Mouse (Mus musculus): ENCODE measurements around the gene Bahcc1. TPM values are rescaled to one million over a fixed set of nuclear protein-coding genes. Genes with fewer than 3 reads are reported as not detected.
A peak's percentile ranks its signal among the peaks of the same experiment; 100 is the strongest.

Bahcc1 gene
- total RNA-seq, 2 experiments from 2014 or later: 5.4 to 17.2 TPM

DNA sequence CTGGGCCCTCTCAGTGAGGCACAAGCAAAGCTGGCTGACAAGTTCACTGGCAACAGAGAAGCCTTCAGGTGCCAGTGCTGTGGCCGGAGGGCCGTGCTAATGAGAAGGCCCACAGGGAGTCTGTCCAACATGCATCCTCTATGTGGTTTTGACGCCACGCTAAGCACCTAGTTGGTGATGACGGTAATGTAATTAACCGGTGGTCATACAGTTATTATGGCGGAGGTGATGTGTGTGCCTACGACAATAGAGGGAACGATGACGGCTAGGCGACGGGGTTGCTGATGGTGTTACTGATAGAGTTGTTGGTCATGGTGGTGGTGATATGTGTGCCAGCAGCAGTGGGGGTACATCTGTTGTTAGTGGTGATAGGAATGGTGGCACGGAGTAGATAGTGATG lies 25.2 kb downstream of the Bahcc1 start:
- ATAC-seq (replicated peaks; ENCODE audit: poor library complexity): no peak

DNA sequence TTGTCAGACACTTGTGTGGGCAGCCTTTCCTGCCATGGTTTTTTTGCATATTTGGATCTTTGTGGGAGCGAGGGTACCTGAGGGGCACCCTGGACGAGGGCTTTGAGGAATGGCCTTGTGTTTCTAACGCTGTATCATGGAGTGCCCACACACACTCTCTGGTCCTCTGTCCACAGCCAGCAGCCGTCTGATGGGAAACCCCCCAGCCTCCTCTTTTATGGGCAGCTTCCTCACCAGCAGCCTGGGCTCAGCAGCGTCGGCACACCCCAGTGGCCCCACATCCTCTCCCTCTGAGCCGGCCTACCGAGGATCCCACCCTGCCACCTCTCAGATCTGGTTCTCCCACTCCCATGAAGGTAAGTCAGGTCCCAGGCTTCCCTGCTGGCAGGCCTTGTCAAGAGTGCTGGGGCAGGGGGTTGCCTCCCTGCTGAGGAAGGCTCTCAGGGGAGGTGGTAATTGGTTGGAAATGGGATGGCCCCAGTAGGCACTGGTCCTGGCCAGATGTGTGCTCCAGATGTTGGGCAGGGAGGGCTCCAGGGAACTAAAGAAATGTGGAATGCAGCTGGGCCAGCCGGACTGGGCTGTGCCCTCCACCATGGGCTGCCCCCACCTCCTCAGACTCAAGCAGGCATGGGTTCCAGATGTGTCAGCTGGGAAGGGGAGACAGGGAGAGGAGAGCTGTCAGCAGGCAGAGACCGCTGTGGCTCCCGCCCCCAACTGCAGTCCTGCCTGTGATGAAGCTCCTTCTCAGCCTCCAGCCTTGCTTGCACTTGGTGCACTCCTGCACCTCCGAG lies 26.3 kb downstream of the Bahcc1 start:
- no peak for ATAC-seq (replicated peaks; ENCODE audit: poor library complexity)

DNA sequence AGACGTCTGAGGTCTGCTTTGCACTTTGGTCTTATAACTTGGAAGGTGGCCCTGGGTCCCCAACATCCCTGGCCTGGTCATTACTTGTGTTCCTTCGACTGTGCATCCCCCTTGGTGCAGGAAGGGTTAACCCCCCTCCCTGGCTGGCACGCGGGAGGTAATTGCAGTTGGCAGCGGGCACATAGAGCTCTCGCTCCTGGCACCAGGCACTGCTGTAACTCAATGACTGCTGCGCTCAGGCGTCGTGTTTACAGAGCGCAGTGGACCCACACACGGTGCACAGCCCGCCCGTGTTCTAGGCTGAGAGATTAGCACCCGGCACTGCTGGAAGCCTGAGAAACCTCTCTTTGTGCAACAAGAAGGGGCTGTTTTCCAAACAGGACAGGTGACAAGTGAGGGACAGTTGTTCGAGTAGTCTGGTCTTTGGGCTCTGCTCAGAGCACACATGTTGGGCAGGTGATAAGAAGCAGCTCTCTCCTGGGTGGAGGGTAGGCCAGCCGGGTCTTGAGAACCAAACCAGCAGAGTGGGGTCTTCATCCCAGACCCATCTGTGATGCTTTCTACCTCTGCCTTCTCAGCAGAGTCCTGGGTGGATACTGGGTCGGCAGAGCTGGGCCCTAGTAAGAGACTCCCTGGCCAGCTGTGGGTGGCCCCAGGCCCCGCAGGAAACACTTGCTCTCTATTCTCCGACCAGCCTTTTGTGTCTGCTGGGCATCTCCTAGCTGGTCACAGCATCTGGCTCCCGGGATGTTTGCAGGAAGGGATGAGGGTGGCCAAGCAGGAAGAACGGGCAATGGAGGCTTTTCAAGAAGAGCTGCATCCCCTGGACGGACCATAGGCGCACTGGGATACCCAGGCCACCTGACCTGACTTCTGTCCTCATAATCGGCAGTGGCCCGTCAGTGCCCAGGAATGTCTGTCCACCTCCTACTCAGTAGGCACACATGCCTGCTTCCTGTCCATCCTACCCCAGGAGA lies 27.3 kb downstream of the Bahcc1 start:
- no peak for ATAC-seq (replicated peaks; ENCODE audit: poor library complexity)

DNA sequence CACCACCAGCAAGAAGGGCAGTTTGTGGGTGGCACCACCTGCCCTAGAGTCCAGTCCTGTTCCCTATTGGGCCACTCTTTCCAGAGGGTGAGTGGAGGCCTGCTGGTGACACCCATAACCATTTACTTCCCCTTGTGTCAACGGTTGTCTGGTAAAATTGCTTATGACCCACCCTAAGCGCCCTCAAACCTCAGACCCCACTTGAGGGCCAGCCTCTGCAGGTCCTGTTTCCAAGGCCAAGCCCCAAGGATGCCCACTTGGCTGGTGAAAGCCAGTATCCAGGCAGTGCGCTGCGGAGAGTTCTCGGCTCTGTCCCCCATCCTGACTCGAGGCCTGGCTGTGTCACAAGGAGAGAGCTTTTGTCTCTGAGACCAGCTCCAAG lies 28.0 kb downstream of the Bahcc1 start:
- peak; percentile 18; the same call in 1 of the 2 replicates for ATAC-seq (replicated peaks; ENCODE audit: poor library complexity)

DNA sequence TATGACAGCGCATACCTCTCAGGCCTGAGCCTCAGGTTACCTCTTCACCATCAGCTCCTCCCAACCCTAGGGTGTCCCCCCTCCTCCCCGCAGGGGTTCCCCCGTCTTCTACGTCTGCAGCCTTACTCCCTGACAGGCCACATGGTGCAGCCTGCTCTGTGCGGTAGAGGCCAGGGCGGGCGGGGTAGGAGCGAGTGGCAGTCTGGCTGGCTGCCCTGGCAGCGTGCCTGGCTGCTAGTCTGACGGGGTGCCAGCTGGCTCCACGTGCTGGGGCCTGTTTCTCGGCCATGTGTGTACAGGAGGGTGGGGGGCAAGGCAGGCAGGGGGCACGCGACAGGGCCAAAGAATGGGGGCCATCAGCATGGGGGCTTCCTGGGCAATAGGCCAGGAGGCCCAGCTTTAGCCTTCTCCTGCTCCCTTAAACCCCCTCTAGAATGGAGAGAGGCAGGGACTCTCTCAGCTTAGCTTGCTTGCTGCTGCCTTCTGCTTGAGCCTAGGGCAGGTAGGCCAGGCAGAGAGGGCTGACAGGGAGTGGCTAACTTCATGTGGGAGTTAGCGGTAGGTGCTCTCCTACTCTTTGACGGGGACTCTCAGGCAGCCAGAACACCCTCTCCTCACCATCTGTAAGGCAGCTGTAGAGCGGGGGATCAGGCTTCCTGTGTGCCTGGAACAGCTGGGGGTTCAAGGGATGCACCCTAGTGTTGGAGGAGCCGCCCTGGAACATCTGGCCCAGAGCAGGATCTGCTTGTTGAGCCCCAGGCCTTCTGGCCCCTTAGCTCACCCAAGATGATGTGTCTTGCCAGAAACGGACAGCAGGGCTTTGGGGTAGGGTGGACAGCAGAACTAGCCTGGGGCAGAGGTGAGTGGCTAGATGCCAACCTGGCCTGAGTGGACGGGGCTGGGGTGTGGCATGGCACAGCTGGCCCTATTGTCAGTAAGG lies 28.9 kb downstream of the Bahcc1 start:
- peak; percentile 60 for ATAC-seq (replicated peaks; ENCODE audit: poor library complexity)

DNA sequence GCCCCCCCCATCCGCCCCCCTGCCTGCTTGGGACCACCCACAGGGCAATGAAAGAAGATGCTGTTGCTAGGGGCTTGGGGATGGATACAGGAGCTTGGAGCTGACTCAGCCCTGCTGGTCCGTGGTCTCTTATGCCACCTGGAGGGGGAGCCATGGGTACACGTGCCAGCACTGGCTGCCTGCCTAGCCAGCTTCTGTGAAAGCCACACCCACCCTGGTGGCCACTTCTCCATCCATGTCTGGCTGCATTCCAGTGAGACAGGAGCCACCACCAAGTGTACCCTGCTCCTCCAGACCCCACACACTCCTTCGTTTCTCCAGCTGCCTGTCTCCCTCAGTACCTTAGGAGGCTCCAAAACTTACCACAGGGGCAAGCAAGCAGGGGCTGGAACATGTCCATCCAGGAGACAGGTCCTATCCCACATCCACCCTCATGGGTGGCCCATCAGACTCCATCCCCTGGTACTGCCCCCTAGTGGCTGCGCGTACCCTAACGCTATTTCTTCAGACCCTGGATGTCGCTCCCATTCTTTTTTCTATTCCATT lies 29.7 kb downstream of the Bahcc1 start:
- ATAC-seq (replicated peaks; ENCODE audit: poor library complexity): peak; percentile 66

DNA sequence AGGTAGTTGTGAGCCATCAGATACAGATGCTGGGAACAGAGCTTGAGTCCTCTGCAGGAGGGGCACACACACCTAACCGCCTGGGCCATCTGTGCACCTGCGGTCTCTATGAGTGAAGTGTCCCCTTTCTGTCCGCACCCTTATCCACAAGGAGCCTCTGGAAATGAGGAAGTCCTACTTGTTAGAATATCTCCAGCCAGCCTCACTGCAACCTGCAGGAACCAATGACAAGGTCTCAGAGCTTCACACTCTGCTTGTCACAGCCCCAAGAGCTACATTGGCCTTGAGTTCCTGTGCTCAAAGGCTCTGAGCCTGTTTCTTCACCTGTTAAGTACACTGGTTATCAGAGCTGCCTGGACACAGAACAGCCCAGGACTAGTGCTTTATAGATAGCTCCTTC lies 30.4 kb downstream of the Bahcc1 start:
- ATAC-seq (replicated peaks; ENCODE audit: poor library complexity): no peak

DNA sequence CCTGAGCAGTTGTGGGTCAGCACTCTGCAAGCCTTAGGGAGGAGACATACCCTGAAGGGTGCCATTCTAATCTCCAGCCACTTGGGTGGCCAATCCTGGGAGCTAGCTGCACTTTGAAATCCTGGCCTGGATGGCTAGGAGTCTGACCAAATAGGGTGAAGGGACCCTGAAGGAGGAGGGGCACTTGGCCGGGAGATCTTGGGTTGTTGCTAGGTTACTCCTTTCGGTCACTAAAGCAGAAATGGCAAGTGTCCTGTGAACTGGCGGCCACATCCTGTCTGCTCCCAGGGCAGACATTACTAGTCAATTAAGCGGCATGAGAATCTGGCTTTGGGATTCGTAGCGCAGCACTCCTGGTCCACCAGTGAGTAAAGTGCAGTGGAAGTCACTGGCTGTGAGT lies 31.3 kb downstream of the Bahcc1 start:
- no peak for ATAC-seq (replicated peaks; ENCODE audit: poor library complexity)

DNA sequence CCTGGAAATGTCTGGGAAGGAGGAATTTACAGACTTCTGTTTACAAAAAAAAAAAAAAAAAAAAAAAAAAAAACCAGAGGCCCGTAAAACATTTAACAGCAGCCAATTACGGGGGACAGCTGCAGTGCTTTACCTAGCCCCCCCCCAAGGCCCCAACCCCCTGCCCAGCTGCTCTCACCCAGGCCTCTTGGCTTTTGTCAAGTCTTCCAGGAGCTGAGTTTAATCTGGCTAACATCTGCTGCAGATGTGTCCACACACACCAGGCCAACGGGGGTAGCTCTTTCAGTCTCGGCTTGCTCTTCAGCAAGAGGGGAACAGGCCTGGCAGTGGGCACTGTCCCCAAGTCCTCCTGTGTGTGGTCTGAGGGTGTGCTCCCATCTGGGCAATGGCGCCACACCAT lies 32.7 kb downstream of the Bahcc1 start:
- ATAC-seq (replicated peaks; ENCODE audit: poor library complexity): no peak

DNA sequence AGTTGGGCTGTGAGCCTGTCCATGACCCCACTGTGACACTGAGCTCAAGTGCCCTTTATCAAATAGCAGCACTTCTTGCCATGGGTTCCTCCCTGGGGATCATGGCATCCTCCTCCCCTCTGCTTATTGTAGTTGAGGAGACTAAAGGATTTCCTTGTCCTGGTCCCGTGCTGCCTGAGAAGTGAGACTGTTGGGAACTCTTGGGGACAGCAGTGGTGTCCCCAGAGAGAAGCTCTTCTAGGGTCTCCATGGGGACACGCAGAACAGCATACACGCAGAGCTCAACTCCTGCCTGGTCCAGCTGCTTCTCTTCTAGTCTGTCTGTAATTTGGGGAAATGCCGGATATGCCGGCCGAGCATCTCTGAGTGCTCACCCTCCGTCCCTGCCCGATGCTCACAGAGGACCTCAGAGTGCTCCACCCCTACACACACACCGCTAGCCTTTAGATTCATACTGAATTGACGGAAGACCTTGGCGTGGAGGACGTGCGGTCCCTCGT lies 33.6 kb downstream of the Bahcc1 start:
- ATAC-seq (replicated peaks; ENCODE audit: poor library complexity): no peak

DNA sequence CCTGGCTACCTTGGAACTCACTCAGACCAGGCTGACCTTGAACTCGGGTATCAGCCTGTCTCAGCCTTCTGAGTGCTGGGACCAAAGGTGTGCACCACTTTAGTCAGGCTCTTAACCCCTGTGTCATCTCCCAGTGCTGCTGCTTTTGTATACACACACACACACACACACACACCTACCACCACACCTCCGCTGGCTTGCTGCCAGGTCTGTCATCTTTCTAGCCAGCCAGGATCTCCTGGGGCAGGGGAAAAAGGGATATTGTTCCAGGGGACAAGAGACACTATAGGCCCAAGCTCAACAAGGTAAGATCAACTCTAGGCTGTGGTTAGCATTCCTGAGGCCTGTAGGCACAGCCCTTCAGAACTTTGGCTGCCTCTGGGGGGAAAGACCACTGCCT lies 34.5 kb downstream of the Bahcc1 start:
- no peak for ATAC-seq (replicated peaks; ENCODE audit: poor library complexity)

DNA sequence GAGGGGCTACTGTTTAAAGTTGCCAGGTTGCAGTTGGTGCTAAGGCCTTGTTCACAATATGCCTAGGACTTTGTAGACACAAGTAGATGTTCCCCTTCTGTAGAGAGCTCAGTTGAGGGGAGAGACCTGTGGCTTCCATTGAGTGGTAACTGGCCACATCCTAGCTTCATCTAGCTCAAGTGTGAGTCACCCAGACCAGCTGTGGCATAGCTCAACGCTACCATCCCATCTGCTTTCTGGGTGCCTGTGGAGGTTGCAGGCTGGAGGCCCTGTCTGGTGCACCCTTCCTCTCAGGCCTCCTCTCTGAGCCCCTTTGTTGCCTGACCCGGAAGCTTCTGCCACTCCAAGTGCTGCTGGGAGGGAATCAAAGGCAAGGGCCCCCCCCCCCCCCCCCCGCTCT lies 34.9 kb downstream of the Bahcc1 start:
- peak; percentile 38 for ATAC-seq (replicated peaks; ENCODE audit: poor library complexity)

DNA sequence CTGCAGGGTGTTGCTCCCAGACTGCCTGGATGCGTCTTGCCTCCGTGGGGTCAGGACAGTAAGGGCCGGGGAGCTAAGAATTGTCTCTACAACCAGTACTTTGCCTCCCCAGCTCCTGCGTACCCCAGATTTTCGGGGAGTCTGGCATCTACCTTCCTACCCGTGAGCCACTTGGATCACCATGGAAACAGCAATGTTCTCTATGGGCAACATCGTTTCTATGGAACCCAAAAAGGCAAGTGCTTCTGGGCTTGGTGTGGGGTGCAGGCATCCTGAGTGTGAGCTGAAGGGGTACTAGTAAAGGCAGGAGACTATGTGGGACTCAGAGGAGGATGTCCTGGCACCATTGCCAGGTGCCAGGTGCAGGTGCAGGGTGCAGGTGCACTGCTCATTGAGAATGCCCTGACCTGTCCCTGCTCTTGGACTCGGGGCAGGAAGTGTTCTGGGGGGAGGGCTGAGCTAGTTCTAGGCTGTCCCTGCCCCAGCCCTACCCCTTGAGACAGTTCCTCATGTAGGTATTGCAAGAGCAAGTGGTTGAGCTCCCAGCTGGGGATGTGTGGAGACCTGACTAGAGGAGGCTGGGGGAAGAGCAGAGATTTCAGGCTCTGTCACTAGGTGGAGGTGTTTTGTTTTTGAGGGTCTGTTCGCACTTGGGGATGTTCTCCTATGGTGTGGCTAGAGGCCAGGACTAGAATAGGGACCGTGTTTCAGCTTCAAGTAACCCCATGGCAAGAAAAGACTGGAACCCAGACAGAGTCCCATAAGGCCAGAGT lies 35.6 kb downstream of the Bahcc1 start:
- ATAC-seq (replicated peaks; ENCODE audit: poor library complexity): peak; percentile 82

DNA sequence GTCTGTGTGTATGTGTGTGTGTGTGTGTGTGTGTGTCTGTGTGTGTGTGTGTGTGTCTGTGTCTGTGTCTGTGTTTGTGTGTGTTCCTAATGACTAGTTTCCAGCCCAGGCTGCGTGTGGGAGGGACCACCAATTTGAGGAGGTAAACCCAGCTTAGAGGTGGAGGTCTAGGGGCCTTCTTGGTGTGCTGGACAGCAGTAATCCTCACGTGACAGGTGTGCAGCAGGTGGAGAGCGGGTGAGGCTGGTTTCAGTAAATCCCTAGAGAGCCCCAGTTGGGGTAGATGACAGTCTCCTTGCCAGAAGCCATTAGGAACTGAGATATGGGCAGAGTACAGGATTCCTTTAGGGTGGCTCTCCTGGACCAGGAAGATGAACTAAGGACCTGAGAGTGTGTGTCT lies 36.3 kb downstream of the Bahcc1 start:
- no peak for ATAC-seq (replicated peaks; ENCODE audit: poor library complexity)

DNA sequence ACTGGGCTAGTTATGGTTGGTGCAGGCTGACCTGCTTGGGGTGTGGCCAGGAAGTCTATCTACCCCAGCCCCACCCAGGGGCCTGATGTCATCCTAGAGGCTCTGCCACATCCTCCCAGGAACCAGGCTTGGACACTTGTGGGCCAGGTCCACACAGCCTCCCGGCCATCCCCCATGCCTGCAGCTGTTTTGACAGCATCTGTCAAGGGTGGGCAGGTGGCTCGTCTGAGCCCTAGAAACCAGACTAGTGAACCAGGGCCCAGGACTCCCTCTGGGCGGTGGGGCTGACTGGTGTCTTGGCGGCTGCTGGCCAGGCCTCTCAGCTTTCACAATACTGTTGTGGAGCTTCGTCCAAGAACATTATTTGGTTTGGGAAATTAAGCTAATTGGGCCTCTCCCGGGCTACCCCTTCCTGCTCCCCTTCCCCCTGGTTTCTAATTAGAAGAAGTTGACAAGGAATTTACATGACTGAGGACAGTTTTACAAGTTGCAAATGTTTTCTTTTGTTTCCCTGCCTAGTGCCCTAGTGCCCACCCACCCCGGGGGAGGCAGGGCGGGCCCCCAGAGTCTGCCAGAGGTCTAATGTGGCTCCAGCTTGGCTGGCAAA lies 36.9 kb downstream of the Bahcc1 start:
- ATAC-seq (replicated peaks; ENCODE audit: poor library complexity): 0 out of 2 replicates have a peak, but pooled peaks have one; percentile 28

DNA sequence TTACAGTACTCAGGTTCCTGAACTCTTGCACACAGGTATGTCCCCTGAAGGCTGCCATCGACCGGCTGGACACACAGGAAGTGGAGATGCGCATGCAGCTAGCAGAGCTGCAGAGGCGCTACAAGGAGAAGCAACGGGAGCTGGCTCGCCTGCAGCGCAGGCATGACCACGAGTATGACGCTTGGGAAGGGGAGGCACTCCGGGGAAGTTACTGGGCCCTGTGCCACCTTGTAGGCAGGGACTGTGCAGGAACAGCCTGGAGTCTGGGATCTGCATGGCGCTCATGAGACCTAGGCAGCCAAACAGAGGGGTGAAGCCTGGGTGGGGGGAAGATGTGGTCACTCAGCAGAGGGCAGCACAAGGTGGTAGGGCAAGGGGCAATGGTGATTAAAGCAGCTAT lies 46.6 kb downstream of the Bahcc1 start:
- ATAC-seq (replicated peaks; ENCODE audit: poor library complexity): no peak

DNA sequence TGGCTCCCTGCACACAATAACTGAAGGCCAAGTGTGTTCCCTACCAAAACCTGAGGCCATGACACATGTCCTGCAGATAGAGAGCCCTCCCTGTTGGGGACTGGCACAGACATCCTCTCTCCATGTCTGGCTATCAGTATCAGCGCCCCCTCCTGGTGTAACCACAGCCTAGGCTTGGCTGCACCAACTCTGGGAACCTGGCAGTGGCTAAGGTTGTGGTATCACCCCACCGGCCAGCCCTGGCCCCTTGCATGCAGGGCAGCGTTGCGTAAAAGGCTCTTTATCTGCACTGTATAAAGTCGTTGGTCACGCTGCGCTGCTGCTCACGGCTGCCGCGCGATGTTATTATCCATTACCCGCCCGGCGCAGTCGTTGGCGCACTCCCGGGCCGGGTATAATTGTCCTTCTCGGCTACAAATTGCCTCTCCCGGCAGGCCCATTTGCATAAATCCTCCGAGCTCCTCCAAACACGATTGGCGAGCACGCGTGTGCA lies 47.6 kb downstream of the Bahcc1 start:
- peak; percentile 68 for ATAC-seq (replicated peaks; ENCODE audit: poor library complexity)

DNA sequence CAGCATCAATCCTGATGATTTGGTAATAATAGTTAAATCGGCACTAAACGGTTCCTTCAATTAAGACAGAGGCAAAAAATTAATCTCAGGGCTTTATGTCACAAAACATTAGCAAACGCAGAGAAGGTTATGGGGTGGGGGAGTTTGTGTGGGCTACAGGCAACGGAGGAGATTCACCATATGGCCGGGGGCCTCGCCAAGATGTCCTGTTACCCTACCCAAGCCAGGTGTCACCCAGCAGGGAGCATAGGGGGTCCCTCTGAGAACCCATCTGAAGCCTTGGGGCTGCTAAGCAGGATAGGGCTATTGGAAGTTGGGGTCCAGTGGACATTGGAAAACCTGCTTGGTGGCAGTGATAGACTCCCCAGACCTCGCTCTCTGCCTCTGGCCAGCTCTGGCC lies 48.0 kb downstream of the Bahcc1 start:
- ATAC-seq (replicated peaks; ENCODE audit: poor library complexity): no peak

DNA sequence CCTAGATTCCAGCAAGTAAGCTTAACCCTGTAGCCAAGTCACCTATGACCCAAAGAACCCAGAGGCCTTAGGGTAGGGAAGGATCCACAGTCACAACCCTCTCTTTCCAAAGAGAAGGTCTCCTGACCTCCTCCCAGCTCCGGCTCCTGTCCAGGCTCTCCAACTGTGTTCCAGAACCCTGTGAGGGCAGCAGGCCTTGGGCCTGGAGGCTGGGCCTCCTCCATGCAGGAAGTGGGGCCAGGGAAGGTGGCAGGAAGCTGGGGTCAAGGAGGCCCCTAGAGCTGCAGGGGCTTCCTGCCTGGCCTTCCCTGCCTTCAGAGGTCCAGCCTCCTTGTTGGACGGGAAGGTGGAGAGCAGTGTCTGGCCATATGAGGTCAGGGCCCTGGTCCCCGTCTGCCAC lies 48.5 kb downstream of the Bahcc1 start:
- peak; percentile 18 for ATAC-seq (replicated peaks; ENCODE audit: poor library complexity)

All from megakaryocyte progenitor cell, adult 5-6 weeks (primary cell).